Mouse (Mus musculus) lung, embryonic 15.5 days (tissue): ENCODE measurements around the gene Abhd5. TPM values are rescaled to one million over a fixed set of nuclear protein-coding genes. Genes with fewer than 3 reads are reported as not detected.

Source experiments
- ATAC-seq: fragments of 200-750 bp; cut with Nextera tagmentation; 2 replicates; pipeline ENCODE4 v1.8.0; 2017; ENCODE audit warnings: moderate number of reproducible peaks, borderline replicate concordance; ENCODE audit not compliant: low FRiP score, low TSS enrichment; ENCODE audit errors: extremely low read depth
- H3K27ac ChIP-seq: fragments of 300-500 bp; sonication (generic); 2 replicates; pipeline ENCODE4 v1.5.1; 2015; ENCODE audit warnings: moderate library complexity, mild to moderate bottlenecking, inconsistent platforms
- H3K27me3 ChIP-seq: fragments of 300-500 bp; sonication (generic); 2 replicates; pipeline ENCODE4 v1.6.1; 2015; ENCODE audit warnings: inconsistent platforms
- H3K36me3 ChIP-seq: fragments of 300-500 bp; sonication (generic); 2 replicates; pipeline ENCODE4 v1.6.1; 2015; ENCODE audit warnings: inconsistent platforms
- H3K4me1 ChIP-seq: fragments of 300-500 bp; sonication (generic); 2 replicates; pipeline ENCODE4 v1.6.1; 2015; ENCODE audit warnings: inconsistent platforms
- H3K4me2 ChIP-seq: fragments of 300-500 bp; sonication (generic); 2 replicates; pipeline ENCODE4 v1.6.1; 2015; ENCODE audit warnings: inconsistent platforms, mild to moderate bottlenecking, moderate library complexity
- H3K4me3 ChIP-seq: fragments of 300-500 bp; sonication (generic); 2 replicates; pipeline ENCODE4 v1.5.1; 2015; ENCODE audit warnings: mild to moderate bottlenecking, inconsistent platforms
- H3K9ac ChIP-seq: fragments of 300-500 bp; sonication (generic); 2 replicates; pipeline ENCODE4 v1.6.1; 2015; ENCODE audit warnings: inconsistent platforms
- H3K9me3 ChIP-seq: fragments of 300-500 bp; sonication (generic); 2 replicates; pipeline ENCODE4 v1.6.1; 2016; ENCODE audit warnings: inconsistent platforms
- WGBS: fragments of 180-500 bp; shearing (Covaris S2); methylation state at CpG from one replicate; pipeline ENCODE4 v1.1.7; 2015; 5-methylcytosine and 5-hydroxymethylcytosine counted together
- polyA plus RNA-seq: library from polyadenylated mRNA; unstranded; fragments of >200 nt; fragmentation: Nextera tagmentation; extraction: Ambion mirVana; gene quantifications from 2 replicates; pipeline ENCODE4 v1.2.1, GENCODE M21; 2015

Abhd5 gene
- polyA plus RNA-seq, 1 experiment from 2014 or later = 25.5 TPM

GRCm38 (mm10) chr9:122320626-122321025 lies 30.8 kb upstream of the Abhd5 start:
- WGBS = 90% methylated on average over 4 of the region's 4 CpGs
- ATAC-seq = no peak; the same call in 1 of the 2 replicates

GRCm38 (mm10) chr9:122322356-122322755 lies 29.1 kb upstream of the Abhd5 start:
- no peak overlapping the region for H3K9ac ChIP-seq
- 59% methylated on average over 3 of the region's 3 CpGs for WGBS
- no peaks in the 10 kb centered on the region for H3K36me3 ChIP-seq
- no peaks in the 10 kb centered on the region for H3K4me1 ChIP-seq
- H3K27me3 ChIP-seq = no peaks in the 10 kb centered on the region
- no peak overlapping the region for H3K4me2 ChIP-seq
- no peak overlapping the region for H3K4me3 ChIP-seq
- ATAC-seq = no peak
- H3K9me3 ChIP-seq = no peaks in the 10 kb centered on the region
- no peak overlapping the region for H3K27ac ChIP-seq

More at GRCm38 (mm10) chr9:122320626-122321025, 30.8 kb upstream of the Abhd5 start:
- Histone ChIP-seq H3K9me3 (no peaks in the 10 kb centered on the region), H3K9ac (no peak overlapping the region), H3K4me2 (no peak overlapping the region), H3K4me1 (no peaks in the 10 kb centered on the region), H3K27me3 (no peaks in the 10 kb centered on the region), H3K36me3 (no peaks in the 10 kb centered on the region), H3K4me3 (no peak overlapping the region), H3K27ac (no peak overlapping the region)

GRCm38 (mm10) chr9:122325996-122326395 lies 25.4 kb upstream of the Abhd5 start:
- ATAC-seq = no peak
- H3K27ac ChIP-seq = no peak overlapping the region
- H3K9me3 ChIP-seq = no peaks in the 10 kb centered on the region
- no peaks in the 10 kb centered on the region for H3K27me3 ChIP-seq
- H3K9ac ChIP-seq = no peak overlapping the region
- WGBS = 79% methylated on average over 1 of the region's 1 CpGs
- no peak overlapping the region for H3K4me3 ChIP-seq
- no peak overlapping the region for H3K4me2 ChIP-seq
- no peaks in the 10 kb centered on the region for H3K4me1 ChIP-seq
- H3K36me3 ChIP-seq = no peaks in the 10 kb centered on the region

- no peaks in the 10 kb centered on the region for H3K36me3 ChIP-seq
- H3K4me1 ChIP-seq = no peaks in the 10 kb centered on the region
- H3K9ac ChIP-seq = no peak overlapping the region
- 54% methylated on average over 3 of the region's 3 CpGs for WGBS
- H3K9me3 ChIP-seq = no peaks in the 10 kb centered on the region
- H3K4me2 ChIP-seq = no peak overlapping the region
- no peak overlapping the region for H3K4me3 ChIP-seq
- ATAC-seq = no peak
- no peaks in the 10 kb centered on the region for H3K27me3 ChIP-seq
- no peak overlapping the region for H3K27ac ChIP-seq
Measured at GRCm38 (mm10) chr9:122328199-122328598, 23.2 kb upstream of the Abhd5 start.

GRCm38 (mm10) chr9:122336677-122337076 lies 14.7 kb upstream of the Abhd5 start:
- no peaks in the 10 kb centered on the region for H3K36me3 ChIP-seq
- no peak for ATAC-seq
- WGBS = 58% methylated on average over 2 of the region's 2 CpGs
- no peak overlapping the region for H3K4me3 ChIP-seq
- H3K9me3 ChIP-seq = no peaks in the 10 kb centered on the region
- no peaks in the 10 kb centered on the region for H3K27me3 ChIP-seq
- H3K27ac ChIP-seq = no peak overlapping the region
- H3K9ac ChIP-seq = no peak overlapping the region
- no peak overlapping the region for H3K4me2 ChIP-seq
- H3K4me1 ChIP-seq = no peaks in the 10 kb centered on the region

- no peak overlapping the region for H3K9ac ChIP-seq
- no peaks in the 10 kb centered on the region for H3K27me3 ChIP-seq
- no peaks in the 10 kb centered on the region for H3K36me3 ChIP-seq
- no peak overlapping the region for H3K4me3 ChIP-seq
- no peak overlapping the region for H3K4me2 ChIP-seq
- H3K27ac ChIP-seq = no peak overlapping the region
- H3K9me3 ChIP-seq = no peaks in the 10 kb centered on the region
- H3K4me1 ChIP-seq = no peaks in the 10 kb centered on the region
- WGBS = 43% methylated on average over 8 of the region's 8 CpGs
- ATAC-seq = no peak
Measured at GRCm38 (mm10) chr9:122337510-122337931, 13.9 kb upstream of the Abhd5 start.

- H3K9ac ChIP-seq = no peak overlapping the region
- no peaks in the 10 kb centered on the region for H3K9me3 ChIP-seq
- no peak overlapping the region for H3K4me3 ChIP-seq
- H3K27ac ChIP-seq = no peak overlapping the region
- no peaks in the 10 kb centered on the region for H3K4me1 ChIP-seq
- no peaks in the 10 kb centered on the region for H3K27me3 ChIP-seq
- 45% methylated on average over 5 of the region's 5 CpGs for WGBS
- H3K4me2 ChIP-seq = no peak overlapping the region
- H3K36me3 ChIP-seq = no peaks in the 10 kb centered on the region
- ATAC-seq = no peak
Measured at GRCm38 (mm10) chr9:122339972-122340371, 11.4 kb upstream of the Abhd5 start.

GRCm38 (mm10) chr9:122343399-122343798 lies 8.0 kb upstream of the Abhd5 start:
- Histone ChIP-seq H3K27me3 (no peaks in the 10 kb centered on the region), H3K4me3 (no peak overlapping the region), H3K4me2 (no peak overlapping the region), H3K27ac (no peak overlapping the region), H3K9ac (no peak overlapping the region), H3K9me3 (no peaks in the 10 kb centered on the region), H3K36me3 (no peaks in the 10 kb centered on the region), H3K4me1 (no peaks in the 10 kb centered on the region)
- ATAC-seq = no peak
- WGBS = 82% methylated on average over 7 of the region's 7 CpGs

GRCm38 (mm10) chr9:122344560-122344959 lies 6.8 kb upstream of the Abhd5 start:
- Histone ChIP-seq H3K9ac (no peak overlapping the region), H3K4me1 (no peaks in the 10 kb centered on the region), H3K4me2 (no peak overlapping the region), H3K27ac (no peak overlapping the region), H3K27me3 (no peaks in the 10 kb centered on the region), H3K36me3 (no peaks in the 10 kb centered on the region), H3K9me3 (no peaks in the 10 kb centered on the region), H3K4me3 (no peak overlapping the region)
- 79% methylated on average over 8 of the region's 8 CpGs for WGBS
- ATAC-seq = no peak

GRCm38 (mm10) chr9:122345291-122345690 lies 6.1 kb upstream of the Abhd5 start:
- H3K27me3 ChIP-seq = no peaks in the 10 kb centered on the region
- H3K27ac ChIP-seq = no peak overlapping the region
- WGBS = 68% methylated on average over 3 of the region's 3 CpGs
- ATAC-seq = no peak
- no peak overlapping the region for H3K4me2 ChIP-seq
- no peaks in the 10 kb centered on the region for H3K36me3 ChIP-seq
- H3K9me3 ChIP-seq = no peaks in the 10 kb centered on the region
- no peaks in the 10 kb centered on the region for H3K4me1 ChIP-seq
- H3K4me3 ChIP-seq = no peak overlapping the region
- no peak overlapping the region for H3K9ac ChIP-seq

- H3K9ac ChIP-seq = no peak overlapping the region
Measured at GRCm38 (mm10) chr9:122346059-122346458, 5.3 kb upstream of the Abhd5 start.

GRCm38 (mm10) chr9:122347882-122348281 lies 3.5 kb upstream of the Abhd5 start:
- no peak for ATAC-seq
- Histone ChIP-seq H3K27ac (no peak overlapping the region), H3K27me3 (no peaks in the 10 kb centered on the region), H3K4me2 (no peak overlapping the region), H3K4me1 (peaks cover 11% of the 10 kb centered on the region; the same call in 1 of the 2 replicates), H3K9ac (no peak overlapping the region), H3K36me3 (no peaks in the 10 kb centered on the region), H3K9me3 (no peaks in the 10 kb centered on the region), H3K4me3 (no peak overlapping the region)
- 89% methylated on average over 1 of the region's 1 CpGs for WGBS

More at GRCm38 (mm10) chr9:122346059-122346458, 5.3 kb upstream of the Abhd5 start:
- Histone ChIP-seq H3K4me2 (no peak overlapping the region), H3K27me3 (no peaks in the 10 kb centered on the region), H3K4me3 (no peak overlapping the region), H3K27ac (no peak overlapping the region), H3K4me1 (0 out of 2 replicates have a peak, but pooled peaks cover 5% of the 10 kb centered on the region), H3K9me3 (no peaks in the 10 kb centered on the region), H3K36me3 (no peaks in the 10 kb centered on the region)
- ATAC-seq = no peak
- WGBS = 83% methylated on average over 5 of the region's 5 CpGs

GRCm38 (mm10) chr9:122349286-122349685 lies 2.1 kb upstream of the Abhd5 start:
- H3K27me3 ChIP-seq = no peaks in the 10 kb centered on the region
- no peak overlapping the region for H3K9ac ChIP-seq
- H3K27ac ChIP-seq = no peak overlapping the region
- no peaks in the 10 kb centered on the region for H3K36me3 ChIP-seq
- H3K4me3 ChIP-seq = no peak overlapping the region
- ATAC-seq = no peak
- H3K4me1 ChIP-seq = peaks cover 13% of the 10 kb centered on the region; the same call in 1 of the 2 replicates
- H3K4me2 ChIP-seq = no peak overlapping the region
- WGBS = 79% methylated on average over 4 of the region's 4 CpGs
- H3K9me3 ChIP-seq = no peaks in the 10 kb centered on the region
